In the genomic region with DNA sequence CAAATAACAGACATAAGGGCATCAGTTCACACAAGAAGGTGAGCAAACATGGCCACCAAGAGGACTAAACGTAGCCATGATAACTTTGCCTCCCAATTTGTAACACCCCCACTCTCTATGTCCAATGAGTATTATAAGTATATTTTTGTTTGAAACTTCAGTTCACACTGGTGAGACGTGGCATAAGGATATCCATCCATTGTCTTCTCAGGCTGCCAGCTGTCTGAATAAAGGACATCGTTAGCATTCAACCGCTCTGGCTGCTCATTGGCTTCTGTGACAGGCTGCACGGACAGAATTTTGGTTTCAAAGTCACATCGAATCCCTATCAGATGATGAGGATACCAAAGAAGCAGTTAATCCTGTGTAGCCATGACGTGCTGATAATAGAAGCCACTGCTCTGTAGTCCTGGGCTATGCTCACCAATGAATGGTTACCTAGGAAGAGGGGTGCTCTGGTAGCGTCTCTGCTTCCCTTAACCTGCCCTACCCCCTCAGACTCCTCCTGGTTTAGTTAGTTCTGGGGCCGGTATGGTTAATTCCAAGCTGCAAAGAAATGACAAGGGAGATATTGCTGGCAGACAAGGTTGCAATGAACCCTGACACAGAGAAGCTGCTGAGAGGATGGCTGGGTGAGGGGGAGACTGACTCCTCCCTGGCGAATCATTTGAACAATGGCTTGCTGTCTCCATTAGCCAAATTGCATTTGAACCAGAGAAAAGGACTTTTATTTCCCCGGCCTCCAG, we compare ENCODE assay signal across 20 mouse cellular contexts.
DNase-seq lines count a peak whose midpoint lies in the region; ATAC-seq and TF ChIP-seq lines count a peak whose summit lies in the region.
"Had no signal": no experiment of that assay in that cellular context is flagged by ENCODE, and none has a peak within 500 bp of the region (broad histone marks: within the 10 kb centered on the region; RNA-seq: fewer than 3 reads in every experiment).

No protein-coding gene starts in this region.

- H3K4me3 ChIP-seq in forebrain, embryonic 10.5 days: no peak overlapping the region
- no peak overlapping the region for H3K4me3 ChIP-seq in forebrain, embryonic 15.5 days
- no peak overlapping the region for H3K4me3 ChIP-seq in midbrain, embryonic 11.5 days (ENCODE audit: low read depth, low read length)
- no peak overlapping the region for H3K4me3 ChIP-seq in midbrain, postnatal 0 days (ENCODE audit: low read depth, low read length)
- no peak overlapping the region for H3K4me3 ChIP-seq in hindbrain, embryonic 14.5 days (replicated peaks; ENCODE audit: low read length)
- H3K4me3 ChIP-seq in neural tube, embryonic 13.5 days: no peak overlapping the region
- H3K4me3 ChIP-seq in heart, embryonic 12.5 days: no peak overlapping the region
- H3K4me3 ChIP-seq: embryonic facial prominence, embryonic 12.5 days; erythroblast, embryonic 14.5 days had no signal

- peaks cover 14% of the 10 kb centered on the region for H3K4me1 ChIP-seq in forebrain, embryonic 10.5 days
- H3K4me1 ChIP-seq in forebrain, embryonic 15.5 days: peaks cover 10% of the 10 kb centered on the region; the same call in 1 of the 2 replicates
- peaks cover 13% of the 10 kb centered on the region; the same call in 1 of the 2 replicates for H3K4me1 ChIP-seq in midbrain, embryonic 11.5 days (ENCODE audit: control insufficient read depth, insufficient read depth, low read length)
- H3K4me1 ChIP-seq in midbrain, postnatal 0 days (ENCODE audit: insufficient read depth, low read length): 0 out of 2 replicates have a peak, but pooled peaks cover 3% of the 10 kb centered on the region
- H3K4me1 ChIP-seq in hindbrain, embryonic 14.5 days (replicated peaks; ENCODE audit: control insufficient read depth, insufficient read depth, low read length): peaks cover 10% of the 10 kb centered on the region; the same call in 1 of the 2 replicates
- H3K4me1 ChIP-seq in neural tube, embryonic 13.5 days (replicated peaks): peaks cover 17% of the 10 kb centered on the region
- H3K4me1 ChIP-seq in heart, embryonic 12.5 days (replicated peaks): no peaks in the 10 kb centered on the region
- H3K4me1 ChIP-seq: embryonic facial prominence, embryonic 12.5 days had no signal

- no peak for TF ChIP-seq CTCF in midbrain, postnatal 0 days (IDR thresholded peaks at IDR 0.05)

- ATAC-seq in forebrain, embryonic 15.5 days (replicated peaks): no peak
- ATAC-seq in midbrain, embryonic 11.5 days (ENCODE audit: low FRiP score): peak; percentile 74
- no peak for ATAC-seq in midbrain, postnatal 0 days (ENCODE audit: low FRiP score)
- ATAC-seq in hindbrain, embryonic 14.5 days (ENCODE audit: low FRiP score): no peak; the same call in 1 of the 2 replicates
- ATAC-seq in neural tube, embryonic 13.5 days (ENCODE audit: low read depth): peak; percentile 59
- ATAC-seq in heart, embryonic 12.5 days (ENCODE audit: insufficient number of reproducible peaks, low FRiP score): no peak
- ATAC-seq: lung, postnatal 0 days had no signal

- 70% methylated on average over 11 of the region's 11 CpGs for WGBS in forebrain, embryonic 10.5 days
- 34% methylated on average over 11 of the region's 11 CpGs for WGBS in forebrain, embryonic 15.5 days
- WGBS in midbrain, embryonic 11.5 days: 58% methylated on average over 11 of the region's 11 CpGs
- 33% methylated on average over 11 of the region's 11 CpGs for WGBS in midbrain, postnatal 0 days
- WGBS in hindbrain, embryonic 14.5 days: 33% methylated on average over 11 of the region's 11 CpGs
- 34% methylated on average over 11 of the region's 11 CpGs for WGBS in neural tube, embryonic 13.5 days
- WGBS in heart, embryonic 12.5 days: 80% methylated on average over 11 of the region's 11 CpGs

- H3K27ac ChIP-seq in forebrain, embryonic 10.5 days: peak overlapping the region; percentile 56; the same call in 1 of the 2 replicates
- H3K27ac ChIP-seq in forebrain, embryonic 15.5 days (replicated peaks): no peak overlapping the region
- H3K27ac ChIP-seq in midbrain, embryonic 11.5 days (ENCODE audit: low read depth, low read length): peak overlapping the region; percentile 48; the same call in 1 of the 2 replicates
- no peak overlapping the region for H3K27ac ChIP-seq in midbrain, postnatal 0 days (ENCODE audit: low read depth, low read length)
- H3K27ac ChIP-seq in hindbrain, embryonic 14.5 days: no peak overlapping the region; the same call in 1 of the 2 replicates
- peak overlapping the region; percentile 38 for H3K27ac ChIP-seq in neural tube, embryonic 13.5 days (replicated peaks)
- H3K27ac ChIP-seq in heart, embryonic 12.5 days (ENCODE audit: poor library complexity, severe bottlenecking): no peak overlapping the region
- H3K27ac ChIP-seq: embryonic facial prominence, embryonic 12.5 days had no signal

- no peak for DNase-seq in forebrain, embryonic 10.5 days (ENCODE audit: extremely low spot score, low spot score)
- DNase-seq in midbrain, embryonic 11.5 days (ENCODE audit: low spot score, missing footprints): peak; percentile 83
- no peak for DNase-seq in midbrain, postnatal 0 days (ENCODE audit: low spot score)
- no peak for DNase-seq in hindbrain, embryonic 14.5 days (ENCODE audit: low spot score)
- DNase-seq in spleen, adult 18-20 months: no peak
- DNase-seq: adrenal gland, adult 2 months; cerebellum, adult 9-11 months; heart, postnatal 14 days; kidney, adult 11 months; kidney, postnatal 10 days; left cerebral cortex, postnatal 4 days; liver; thymus, postnatal 14 days had no signal

- no peak overlapping the region for H3K9ac ChIP-seq in forebrain, embryonic 15.5 days (replicated peaks)
- H3K9ac ChIP-seq in midbrain, embryonic 11.5 days (ENCODE audit: low read length): no peak overlapping the region
- H3K9ac ChIP-seq in midbrain, postnatal 0 days (replicated peaks; ENCODE audit: low read length, poor library complexity, severe bottlenecking): no peak overlapping the region
- H3K9ac ChIP-seq in hindbrain, embryonic 14.5 days: peak overlapping the region; percentile 12
- H3K9ac ChIP-seq in neural tube, embryonic 13.5 days: no peak overlapping the region
- no peak overlapping the region for H3K9ac ChIP-seq in heart, embryonic 12.5 days
- H3K9ac ChIP-seq: embryonic facial prominence, embryonic 12.5 days had no signal

- H3K36me3 ChIP-seq in forebrain, embryonic 10.5 days (replicated peaks): no peaks in the 10 kb centered on the region
- no peaks in the 10 kb centered on the region for H3K36me3 ChIP-seq in forebrain, embryonic 15.5 days
- H3K36me3 ChIP-seq in midbrain, embryonic 11.5 days (ENCODE audit: control insufficient read depth, insufficient read depth, low read length): no peaks in the 10 kb centered on the region
- H3K36me3 ChIP-seq in midbrain, postnatal 0 days (ENCODE audit: insufficient read depth, low read length): no peaks in the 10 kb centered on the region
- no peaks in the 10 kb centered on the region for H3K36me3 ChIP-seq in hindbrain, embryonic 14.5 days (replicated peaks; ENCODE audit: control insufficient read depth, insufficient read depth)
- H3K36me3 ChIP-seq in neural tube, embryonic 13.5 days: no peaks in the 10 kb centered on the region
- no peaks in the 10 kb centered on the region for H3K36me3 ChIP-seq in heart, embryonic 12.5 days
- H3K36me3 ChIP-seq: embryonic facial prominence, embryonic 12.5 days had no signal

- H3K9me3 ChIP-seq in forebrain, embryonic 10.5 days: no peaks in the 10 kb centered on the region
- H3K9me3 ChIP-seq in forebrain, embryonic 15.5 days: no peaks in the 10 kb centered on the region
- no peaks in the 10 kb centered on the region for H3K9me3 ChIP-seq in midbrain, embryonic 11.5 days (ENCODE audit: control insufficient read depth, low read length)
- no peaks in the 10 kb centered on the region for H3K9me3 ChIP-seq in midbrain, postnatal 0 days (ENCODE audit: low read length)
- H3K9me3 ChIP-seq in hindbrain, embryonic 14.5 days (ENCODE audit: control insufficient read depth, low read length): no peaks in the 10 kb centered on the region
- no peaks in the 10 kb centered on the region for H3K9me3 ChIP-seq in neural tube, embryonic 13.5 days
- no peaks in the 10 kb centered on the region for H3K9me3 ChIP-seq in heart, embryonic 12.5 days (replicated peaks)
- H3K9me3 ChIP-seq: embryonic facial prominence, embryonic 12.5 days had no signal

- H3K4me2 ChIP-seq in forebrain, embryonic 15.5 days (replicated peaks): no peak overlapping the region
- no peak overlapping the region for H3K4me2 ChIP-seq in midbrain, embryonic 11.5 days
- H3K4me2 ChIP-seq in midbrain, postnatal 0 days (ENCODE audit: low read depth, low read length, poor library complexity, severe bottlenecking): no peak overlapping the region
- no peak overlapping the region for H3K4me2 ChIP-seq in hindbrain, embryonic 14.5 days (replicated peaks)
- H3K4me2 ChIP-seq in neural tube, embryonic 13.5 days: no peak overlapping the region
- no peak overlapping the region for H3K4me2 ChIP-seq in heart, embryonic 12.5 days
- H3K4me2 ChIP-seq: embryonic facial prominence, embryonic 12.5 days; heart, embryonic 11.5 days had no signal

- H3K27me3 ChIP-seq in forebrain, embryonic 10.5 days (ENCODE audit: poor library complexity, severe bottlenecking): no peaks in the 10 kb centered on the region
- H3K27me3 ChIP-seq in forebrain, embryonic 15.5 days: no peaks in the 10 kb centered on the region
- H3K27me3 ChIP-seq in midbrain, embryonic 11.5 days (ENCODE audit: control insufficient read depth, insufficient read depth, low read length): no peaks in the 10 kb centered on the region
- no peaks in the 10 kb centered on the region for H3K27me3 ChIP-seq in midbrain, postnatal 0 days (ENCODE audit: insufficient read depth, low read length)
- H3K27me3 ChIP-seq in hindbrain, embryonic 14.5 days (ENCODE audit: control insufficient read depth, insufficient read depth, low read length): no peaks in the 10 kb centered on the region
- H3K27me3 ChIP-seq in neural tube, embryonic 13.5 days: no peaks in the 10 kb centered on the region
- H3K27me3 ChIP-seq in heart, embryonic 12.5 days (replicated peaks): no peaks in the 10 kb centered on the region
- H3K27me3 ChIP-seq: embryonic facial prominence, embryonic 12.5 days had no signal

Comparison
In these comparisons a context has a peak if more than half of its experiments do, and no peak if none do; other contexts are left out.
1. H3K27ac ChIP-seq: peak in forebrain, embryonic 10.5 days (single experiment), midbrain, embryonic 11.5 days (single experiment) and neural tube, embryonic 13.5 days (single experiment); none in forebrain, embryonic 15.5 days (single experiment), midbrain, postnatal 0 days (single experiment), hindbrain, embryonic 14.5 days (single experiment) and heart, embryonic 12.5 days (single experiment).
2. ATAC-seq: peak in midbrain, embryonic 11.5 days (single experiment) and neural tube, embryonic 13.5 days (single experiment); none in forebrain, embryonic 15.5 days (single experiment), midbrain, postnatal 0 days (single experiment), hindbrain, embryonic 14.5 days (single experiment) and heart, embryonic 12.5 days (single experiment).